Mouse (Mus musculus) cerebellum, postnatal 36 days (tissue): ENCODE data around the gene Lama4.

ENCODE experiments used
- DNase-seq, 2 experiments: peaks; one replicate each; pipeline ENCODE4 v3.0.0; 2021 to 2022; ENCODE audit warnings: mixed read lengths in 2 of 2

Lama4 gene

DNA sequence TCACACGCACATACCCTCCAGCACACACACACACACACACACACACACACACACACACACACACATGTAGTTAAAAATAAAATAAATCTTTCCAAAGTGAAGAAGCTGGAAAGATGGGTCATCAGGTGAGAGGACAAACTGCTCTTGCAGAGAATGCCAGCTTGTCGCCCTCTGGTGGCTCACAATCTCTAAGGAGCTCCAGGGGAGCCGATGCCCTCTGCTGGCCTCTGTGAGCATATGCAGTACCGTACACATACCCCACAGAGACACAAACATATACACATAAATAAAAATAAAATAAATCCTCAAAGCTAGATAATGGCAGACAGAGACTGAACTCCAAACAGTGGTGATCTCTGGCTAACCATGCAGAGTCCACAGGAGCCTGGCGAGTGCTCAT is 99.4 kb downstream of the Lama4 start:
- DNase-seq, result no peak

DNA sequence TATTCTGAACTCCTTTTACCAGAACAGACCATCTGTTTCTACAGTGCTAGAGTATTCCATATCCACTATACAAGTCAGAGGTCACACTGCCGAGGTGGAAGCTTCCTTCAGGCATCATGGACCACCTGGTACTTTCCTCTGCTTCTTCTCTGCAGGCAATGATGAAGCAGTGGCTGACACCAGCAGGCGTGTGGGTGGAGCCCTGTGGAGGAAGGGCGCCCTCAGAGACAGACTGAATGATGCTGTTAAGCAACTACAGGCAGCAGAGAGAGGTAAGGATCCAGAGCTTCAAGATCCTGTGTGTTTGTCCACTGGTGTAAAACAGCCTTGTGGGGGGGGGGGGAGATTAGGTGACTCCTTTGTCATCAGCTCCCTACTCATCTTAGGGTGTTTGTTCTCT is 100.1 kb downstream of the Lama4 start:
- no peak for DNase-seq

- DNase-seq, result no peak
Measured at GRCm38 (mm10) chr10:39066061-39066460, 100.7 kb downstream of the Lama4 start.

DNA sequence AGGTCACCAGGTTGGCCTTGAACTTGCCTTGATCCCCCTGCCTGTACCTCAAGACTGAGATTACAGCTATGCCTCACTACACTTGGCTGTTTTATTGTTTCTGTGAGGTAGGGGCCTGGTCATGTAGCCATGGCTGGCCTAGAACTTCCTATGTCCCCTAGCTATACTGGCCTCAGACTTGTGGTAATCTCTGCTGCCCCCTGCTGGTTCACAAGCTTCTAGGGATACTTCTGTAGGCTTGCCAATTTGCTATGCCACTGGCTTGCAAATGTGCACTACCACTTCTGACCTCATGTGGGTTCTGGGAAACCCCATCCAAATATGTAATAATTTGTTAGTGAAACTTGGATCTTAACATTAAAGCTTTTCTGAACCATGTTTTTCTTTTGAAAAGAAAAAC is 101.6 kb downstream of the Lama4 start:
- DNase-seq, result peak; percentile 20 to 27

DNA sequence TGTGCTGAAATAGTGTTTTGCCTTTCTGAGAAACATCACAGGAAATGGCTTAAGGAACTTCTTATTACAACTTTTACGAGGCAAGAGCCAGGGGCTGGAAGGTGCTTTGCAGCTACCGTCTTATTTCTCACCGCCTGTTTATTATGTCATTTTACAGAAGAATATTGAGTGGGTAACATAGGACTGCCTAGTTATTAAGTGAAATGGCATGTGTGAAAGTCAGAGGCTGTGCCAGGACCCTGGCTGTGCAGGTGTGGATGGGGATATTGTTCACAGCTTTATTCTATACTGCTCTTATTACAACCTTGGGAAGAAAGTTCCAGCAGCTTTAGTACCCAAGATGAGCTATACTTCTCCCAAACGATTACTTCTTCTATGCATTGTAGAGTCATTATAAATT is 106.7 kb downstream of the Lama4 start:
- DNase-seq, result no peak

DNA sequence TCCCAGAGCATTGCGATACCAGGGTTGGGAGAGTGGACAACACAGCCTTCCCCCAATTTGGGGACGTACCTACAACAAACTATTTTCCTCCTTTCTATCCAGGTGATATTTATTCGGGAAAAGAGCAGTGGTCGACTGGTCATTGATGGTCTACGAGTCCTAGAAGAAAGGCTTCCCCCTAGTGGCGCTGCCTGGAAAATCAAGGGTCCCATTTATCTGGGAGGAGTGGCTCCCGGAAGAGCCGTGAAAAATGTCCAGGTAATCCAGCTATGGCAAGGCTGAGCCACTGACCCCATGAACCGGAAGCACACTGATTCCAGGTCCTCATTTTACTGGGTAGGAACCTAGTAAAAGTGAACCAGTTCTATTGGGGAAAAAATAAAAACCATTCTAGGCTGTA is 131.7 kb downstream of the Lama4 start:
- peak; percentile 8 to 10 for DNase-seq

DNA sequence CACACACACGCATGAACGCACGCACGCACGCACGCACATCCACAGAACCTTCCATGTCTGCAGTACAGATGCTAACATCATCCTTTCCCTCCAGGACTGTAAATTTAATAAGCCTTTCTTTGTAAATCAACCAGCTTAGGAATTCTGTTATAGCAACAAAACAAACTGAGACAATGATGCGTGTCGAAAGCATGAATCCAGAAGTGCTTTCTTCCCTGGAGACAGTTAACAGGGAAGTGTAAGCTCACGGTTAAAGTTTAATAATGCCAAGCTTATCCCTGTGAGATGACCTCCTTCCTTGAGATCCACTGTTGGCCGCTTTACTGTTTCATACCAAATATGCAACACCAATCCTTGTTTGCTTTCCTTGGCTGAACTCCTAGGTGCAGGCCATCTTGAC is 133.4 kb downstream of the Lama4 start:
- DNase-seq, result no peak

DNA sequence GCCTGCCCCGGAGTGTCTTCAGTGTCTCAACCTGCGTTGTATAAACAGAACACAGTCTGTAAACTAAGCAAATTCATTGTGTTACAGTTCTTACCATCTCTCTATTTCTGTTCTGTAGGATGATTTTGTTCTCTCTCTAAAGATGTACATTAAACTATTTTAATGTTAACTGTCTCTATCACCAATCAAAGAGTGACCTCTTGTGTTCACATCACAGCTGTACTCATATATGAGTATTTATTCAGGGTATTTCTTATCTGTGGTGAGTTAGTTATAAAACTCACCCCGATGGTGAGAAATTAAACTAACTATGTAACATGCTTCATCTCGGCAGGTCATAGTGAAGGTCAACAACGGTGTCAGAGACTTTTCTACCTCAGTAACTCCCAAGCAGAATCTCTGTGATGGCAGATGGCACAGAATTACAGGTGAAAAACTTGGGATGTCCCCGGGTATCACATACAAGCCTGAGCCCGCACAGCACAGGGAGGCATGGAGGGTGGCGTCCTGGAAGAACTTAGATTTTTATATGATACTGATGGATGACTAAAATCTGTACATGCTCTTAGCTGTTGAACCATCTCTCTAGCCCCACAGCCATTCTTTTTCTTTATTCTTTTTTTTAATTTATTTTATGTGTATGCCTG is 139.6 kb downstream of the Lama4 start:
- DNase-seq, result no peak

DNA sequence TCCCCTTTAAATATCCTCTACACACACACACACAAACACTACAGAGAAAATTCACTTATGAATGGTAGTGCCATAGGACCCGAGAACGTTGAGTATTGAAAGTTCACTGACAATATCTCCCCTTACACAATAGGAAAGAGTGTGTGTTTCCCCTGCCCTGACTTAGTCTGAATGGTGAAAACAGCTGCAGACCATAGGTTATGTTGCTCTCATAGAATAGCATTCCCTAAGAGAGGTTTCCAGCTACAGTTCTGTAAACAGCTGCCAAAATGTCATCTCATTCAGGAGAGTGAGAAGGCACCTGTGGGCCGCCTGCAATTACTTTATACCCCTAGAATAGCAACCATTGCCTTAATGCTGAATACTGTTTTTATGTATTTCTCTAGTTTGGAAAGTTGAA is 141.1 kb downstream of the Lama4 start:
- no peak for DNase-seq

DNA sequence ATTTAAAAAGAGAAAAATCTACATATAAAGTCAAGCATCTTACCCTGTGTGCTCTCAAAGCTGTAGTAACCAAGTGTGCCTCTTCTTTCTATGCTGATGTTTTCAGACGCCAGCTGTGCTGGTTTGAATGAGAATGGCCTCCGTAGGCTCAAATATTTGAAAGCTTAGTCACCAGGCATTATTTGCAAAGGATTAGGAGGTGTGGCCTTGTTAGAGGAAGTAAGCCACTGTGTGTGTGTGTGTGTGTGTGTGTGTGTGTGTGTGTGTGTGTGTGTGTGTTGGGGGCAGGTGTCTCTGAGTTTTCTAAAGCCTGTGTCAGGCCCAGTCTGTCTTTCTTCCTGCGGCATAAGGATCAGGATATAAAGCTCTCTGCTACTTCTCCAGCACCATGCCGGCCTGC is 141.6 kb downstream of the Lama4 start:
- DNase-seq, result no peak

- DNase-seq, result no peak
Measured at GRCm38 (mm10) chr10:39108837-39109488, 143.6 kb downstream of the Lama4 start.

DNA sequence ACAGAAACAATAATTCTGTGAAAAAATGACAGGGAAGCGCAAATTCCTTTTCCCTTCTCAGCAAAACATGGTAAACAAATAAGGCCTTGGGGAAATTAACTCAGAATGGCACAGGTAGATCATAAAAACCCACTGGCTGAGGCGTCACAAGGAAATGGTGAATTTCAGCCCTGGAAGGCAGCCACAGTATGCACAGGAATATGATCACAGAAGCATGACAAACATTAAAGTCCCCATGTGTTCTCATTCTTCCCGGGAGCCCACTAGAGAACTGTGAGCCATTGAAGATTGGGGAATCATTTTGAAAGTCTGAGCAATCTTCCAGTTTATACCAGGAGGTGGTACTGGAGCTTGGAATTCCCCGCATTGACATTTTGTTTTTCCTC is 144.2 kb downstream of the Lama4 start:
- no peak for DNase-seq

GRCm38 (mm10) chr10:39121412-39121811 is 156.1 kb downstream of the Lama4 start:
- DNase-seq, result no peak

GRCm38 (mm10) chr10:39133462-39134310 is 168.4 kb downstream of the Lama4 start, which contains the start of the genes Fam229b and Tube1:
TSS of gene Fam229b (minus strand) at chr10:39133914.
TSS of gene Tube1 (plus strand) at chr10:39133976.
- DNase-seq, result peak; percentile 90 to 94

DNA sequence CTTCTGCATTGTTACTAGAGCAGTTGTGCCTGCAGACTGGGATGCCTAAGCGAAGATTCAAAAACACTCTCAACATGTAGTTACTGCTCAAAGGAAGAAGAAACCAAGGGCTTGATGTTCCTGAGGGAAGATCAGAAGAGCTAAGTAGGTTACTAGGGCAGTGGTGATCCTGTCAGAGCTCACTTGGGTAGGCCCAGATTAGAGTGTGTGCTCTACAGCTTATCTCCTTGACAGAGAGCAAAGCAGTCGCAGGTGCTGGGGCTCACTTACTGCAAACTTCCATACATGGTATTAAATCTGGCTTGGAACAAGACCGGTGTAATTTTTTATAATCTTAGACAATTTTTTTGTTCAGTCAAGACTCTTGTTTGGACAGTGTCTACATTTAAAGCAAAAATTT is 172.5 kb downstream of the Lama4 start:
- DNase-seq, result no peak

GRCm38 (mm10) chr10:39138761-39139160 is 173.4 kb downstream of the Lama4 start:
- DNase-seq, result no peak

- DNase-seq, result no peak
Measured at GRCm38 (mm10) chr10:39140843-39141242, 175.5 kb downstream of the Lama4 start.

DNA sequence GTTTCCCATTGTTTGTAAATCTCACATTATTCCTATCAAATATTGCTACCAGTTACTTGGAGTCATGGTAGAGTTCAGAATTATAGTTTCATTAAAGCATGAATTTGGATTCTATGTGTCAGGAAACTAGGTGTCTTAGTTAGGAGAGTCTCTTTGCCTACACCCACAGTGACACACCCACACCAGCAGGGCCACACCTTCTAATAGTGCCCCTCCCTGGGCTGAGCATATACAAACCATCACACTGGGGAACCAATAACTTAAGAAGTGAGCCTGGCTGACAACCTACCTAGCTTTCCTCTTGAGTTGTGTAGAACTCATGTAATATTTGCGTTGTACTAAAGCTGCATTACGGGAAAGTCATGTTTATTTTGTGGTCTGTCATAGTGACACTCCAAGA is 176.1 kb downstream of the Lama4 start:
- no peak for DNase-seq

- DNase-seq, result no peak
Measured at GRCm38 (mm10) chr10:39142216-39142615, 176.9 kb downstream of the Lama4 start.

GRCm38 (mm10) chr10:39156719-39157118 is 191.4 kb downstream of the Lama4 start:
- no peak for DNase-seq

DNA sequence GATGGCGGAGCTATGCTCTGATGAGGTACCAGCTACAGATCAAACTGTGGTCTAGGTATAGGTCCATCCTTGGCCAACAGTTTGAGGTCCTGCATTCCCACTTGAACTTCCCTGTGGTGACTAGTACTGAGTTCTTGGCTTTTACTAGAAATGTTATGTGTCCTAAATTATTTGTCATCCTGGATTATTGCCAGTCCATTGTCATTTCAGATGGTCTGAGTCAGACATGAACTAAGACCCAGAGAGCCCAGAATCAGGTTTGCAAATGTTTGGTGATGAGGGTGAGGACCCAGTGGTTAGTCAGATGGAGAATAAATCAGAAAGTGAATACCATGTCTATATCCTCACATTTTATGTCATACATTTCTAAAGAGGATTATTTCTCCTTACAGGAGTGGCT is 192.0 kb downstream of the Lama4 start:
- DNase-seq, result no peak

GRCm38 (mm10) chr10:39158306-39158705 is 193.0 kb downstream of the Lama4 start:
- no peak for DNase-seq
